Mouse (Mus musculus): Measurements from ENCODE around the gene Ggps1. TPM values are rescaled to one million over a fixed set of nuclear protein-coding genes. Genes with fewer than 3 reads are reported as not detected.

Gene Ggps1
- polyA plus RNA-seq, 1 experiment from 2014 or later = 33.7 TPM

DNA sequence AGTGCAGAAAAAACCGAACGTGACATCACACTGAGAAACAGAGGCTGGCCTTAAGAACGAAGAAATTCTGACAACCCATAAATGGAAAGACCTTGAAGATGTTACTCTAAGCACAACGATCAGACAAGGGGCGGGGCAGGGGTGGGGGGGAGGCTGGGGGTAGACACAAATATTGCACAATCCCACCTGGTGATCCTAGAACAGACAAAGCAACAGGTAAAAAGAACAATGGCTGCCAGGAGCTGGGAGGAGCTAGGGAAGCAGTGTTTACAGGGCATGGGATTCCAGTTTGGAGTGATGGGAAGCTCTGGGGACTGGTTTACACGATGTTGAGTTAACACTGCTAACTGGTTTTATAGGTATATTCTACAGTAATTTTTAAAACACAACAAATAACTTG, 47.7 kb downstream of the Ggps1 start:
- no peaks in the 10 kb centered on the region for H3K27me3 ChIP-seq (replicated peaks; ENCODE audit: insufficient read depth, low read length)
- peaks cover 3% of the 10 kb centered on the region for H3K36me3 ChIP-seq (ENCODE audit: insufficient read depth, low read length)
- WGBS = 90% methylated on average over 6 of the region's 6 CpGs
- H3K4me2 ChIP-seq (replicated peaks; ENCODE audit: low read depth, low read length) = no peak overlapping the region
- no peak overlapping the region for H3K4me3 ChIP-seq (ENCODE audit: low read depth, low read length)
- H3K9me3 ChIP-seq (ENCODE audit: low read length) = no peaks in the 10 kb centered on the region
- no peak overlapping the region for H3K27ac ChIP-seq (ENCODE audit: low read length)
- ATAC-seq = no peak
- no peak for TF ChIP-seq CTCF (IDR thresholded peaks at IDR 0.05)
- no peak for TF ChIP-seq EP300 (IDR thresholded peaks at IDR 0.05)
- DNase-seq (ENCODE audit: low spot score) = no peak
- no peaks in the 10 kb centered on the region for H3K4me1 ChIP-seq (ENCODE audit: insufficient read depth, low read depth, low read length)
- H3K9ac ChIP-seq (replicated peaks; ENCODE audit: low read depth) = no peak overlapping the region

GRCm38 (mm10) chr13:14014540-14014939, 48.7 kb downstream of the Ggps1 start:
- no peak for DNase-seq (ENCODE audit: low spot score)
- Histone ChIP-seq H3K4me3 (ENCODE audit: low read depth, low read length) (no peak overlapping the region), H3K27ac (ENCODE audit: low read length) (no peak overlapping the region), H3K27me3 (replicated peaks; ENCODE audit: insufficient read depth, low read length) (no peaks in the 10 kb centered on the region), H3K9ac (replicated peaks; ENCODE audit: low read depth) (no peak overlapping the region), H3K4me2 (replicated peaks; ENCODE audit: low read depth, low read length) (no peak overlapping the region), H3K36me3 (ENCODE audit: insufficient read depth, low read length) (peaks cover 3% of the 10 kb centered on the region), H3K9me3 (ENCODE audit: low read length) (no peaks in the 10 kb centered on the region), H3K4me1 (ENCODE audit: insufficient read depth, low read depth, low read length) (no peaks in the 10 kb centered on the region)
- no peak for ATAC-seq
- WGBS = 91% methylated on average over 4 of the region's 4 CpGs
- no peak for TF ChIP-seq EP300 (IDR thresholded peaks at IDR 0.05)

DNA sequence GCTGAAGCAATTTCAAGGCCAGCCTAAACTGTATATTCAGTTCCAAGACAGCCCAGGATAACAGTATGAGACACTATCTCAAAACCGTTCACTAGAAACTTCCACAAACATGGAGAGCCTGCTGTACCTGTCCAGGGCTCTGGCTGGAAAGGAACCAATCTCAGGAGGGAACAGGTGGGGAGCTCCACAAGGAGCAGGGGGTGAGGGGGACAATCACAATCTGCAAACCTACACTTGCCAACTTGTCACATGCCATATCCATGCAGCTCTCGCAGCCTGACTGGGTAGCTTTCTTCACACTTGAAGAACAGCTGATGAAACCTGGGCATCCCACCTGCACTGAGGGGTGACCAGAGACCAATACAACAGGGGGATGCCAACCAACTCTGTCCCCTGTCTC, 49.3 kb downstream of the Ggps1 start:
- Histone ChIP-seq H3K9ac (replicated peaks; ENCODE audit: low read depth) (no peak overlapping the region), H3K9me3 (ENCODE audit: low read length) (no peaks in the 10 kb centered on the region), H3K4me1 (ENCODE audit: insufficient read depth, low read depth, low read length) (no peaks in the 10 kb centered on the region), H3K27me3 (replicated peaks; ENCODE audit: insufficient read depth, low read length) (no peaks in the 10 kb centered on the region), H3K4me3 (ENCODE audit: low read depth, low read length) (no peak overlapping the region), H3K4me2 (replicated peaks; ENCODE audit: low read depth, low read length) (no peak overlapping the region), H3K27ac (ENCODE audit: low read length) (no peak overlapping the region), H3K36me3 (ENCODE audit: insufficient read depth, low read length) (peaks cover 5% of the 10 kb centered on the region)
- ATAC-seq (no peak), DNase-seq (ENCODE audit: low spot score) (no peak)
- WGBS = 96% methylated on average over 2 of the region's 2 CpGs
- TF ChIP-seq EP300 (IDR thresholded peaks at IDR 0.05) (no peak), CTCF (IDR thresholded peaks at IDR 0.05) (no peak)

GRCm38 (mm10) chr13:14011454-14011995, 51.8 kb downstream of the Ggps1 start:
- no peaks in the 10 kb centered on the region for H3K9me3 ChIP-seq (ENCODE audit: low read length)
- H3K4me1 ChIP-seq (ENCODE audit: insufficient read depth, low read depth, low read length) = no peaks in the 10 kb centered on the region
- no peak overlapping the region for H3K4me3 ChIP-seq (ENCODE audit: low read depth, low read length)
- H3K9ac ChIP-seq (replicated peaks; ENCODE audit: low read depth) = no peak overlapping the region
- no peak for DNase-seq (ENCODE audit: low spot score)
- no peak overlapping the region for H3K4me2 ChIP-seq (replicated peaks; ENCODE audit: low read depth, low read length)
- H3K36me3 ChIP-seq (ENCODE audit: insufficient read depth, low read length) = peaks cover 9% of the 10 kb centered on the region
- ATAC-seq = no peak
- 89% methylated on average over 4 of the region's 4 CpGs for WGBS
- no peaks in the 10 kb centered on the region for H3K27me3 ChIP-seq (replicated peaks; ENCODE audit: insufficient read depth, low read length)
- no peak for TF ChIP-seq EP300 (IDR thresholded peaks at IDR 0.05)
- no peak for TF ChIP-seq CTCF (IDR thresholded peaks at IDR 0.05)
- H3K27ac ChIP-seq (ENCODE audit: low read length) = no peak overlapping the region

DNA sequence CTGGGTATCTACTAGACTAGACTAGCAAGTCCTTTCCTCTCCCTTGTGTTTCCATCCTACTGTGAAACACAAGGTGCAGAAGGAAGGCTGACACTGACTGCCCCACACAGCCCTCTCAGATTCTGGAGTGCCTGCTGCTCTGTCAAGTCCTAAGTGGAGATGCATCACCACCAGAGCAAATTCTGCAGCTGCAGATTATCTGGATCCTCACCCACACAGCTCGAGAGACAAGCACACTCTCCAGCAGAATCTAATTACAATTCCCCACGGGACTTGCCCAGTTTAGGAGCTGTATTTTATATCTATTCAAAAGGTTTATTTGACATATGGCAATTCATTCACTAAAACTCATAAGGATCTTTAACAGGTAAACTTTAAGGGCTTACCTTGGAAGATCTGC, 57.2 kb downstream of the Ggps1 start:
- no peak for ATAC-seq
- Histone ChIP-seq H3K9me3 (ENCODE audit: low read length) (no peaks in the 10 kb centered on the region), H3K27ac (ENCODE audit: low read length) (no peak overlapping the region), H3K4me1 (ENCODE audit: insufficient read depth, low read depth, low read length) (no peaks in the 10 kb centered on the region), H3K27me3 (replicated peaks; ENCODE audit: insufficient read depth, low read length) (no peaks in the 10 kb centered on the region), H3K4me2 (replicated peaks; ENCODE audit: low read depth, low read length) (no peak overlapping the region), H3K36me3 (ENCODE audit: insufficient read depth, low read length) (peaks cover 11% of the 10 kb centered on the region), H3K9ac (replicated peaks; ENCODE audit: low read depth) (no peak overlapping the region), H3K4me3 (ENCODE audit: low read depth, low read length) (no peak overlapping the region)
- WGBS = 72% methylated on average over 2 of the region's 2 CpGs
- no peak for DNase-seq (ENCODE audit: low spot score)
- TF ChIP-seq CTCF (IDR thresholded peaks at IDR 0.05) (no peak), EP300 (IDR thresholded peaks at IDR 0.05) (no peak)

- H3K4me2 ChIP-seq (replicated peaks; ENCODE audit: low read depth, low read length) = no peak overlapping the region
- no peaks in the 10 kb centered on the region for H3K4me1 ChIP-seq (ENCODE audit: insufficient read depth, low read depth, low read length)
- no peak overlapping the region for H3K4me3 ChIP-seq (ENCODE audit: low read depth, low read length)
- no peaks in the 10 kb centered on the region for H3K27me3 ChIP-seq (replicated peaks; ENCODE audit: insufficient read depth, low read length)
- TF ChIP-seq EP300 (IDR thresholded peaks at IDR 0.05) = no peak
- TF ChIP-seq CTCF (IDR thresholded peaks at IDR 0.05) = no peak
- H3K9ac ChIP-seq (replicated peaks; ENCODE audit: low read depth) = no peak overlapping the region
- DNase-seq (ENCODE audit: low spot score) = no peak
- peaks cover 12% of the 10 kb centered on the region for H3K36me3 ChIP-seq (ENCODE audit: insufficient read depth, low read length)
- no peak overlapping the region for H3K27ac ChIP-seq (ENCODE audit: low read length)
- 89% methylated on average over 5 of the region's 5 CpGs for WGBS
- no peak for ATAC-seq
- no peaks in the 10 kb centered on the region for H3K9me3 ChIP-seq (ENCODE audit: low read length)
Observed at GRCm38 (mm10) chr13:14004999-14005398, 58.3 kb downstream of the Ggps1 start.

DNA sequence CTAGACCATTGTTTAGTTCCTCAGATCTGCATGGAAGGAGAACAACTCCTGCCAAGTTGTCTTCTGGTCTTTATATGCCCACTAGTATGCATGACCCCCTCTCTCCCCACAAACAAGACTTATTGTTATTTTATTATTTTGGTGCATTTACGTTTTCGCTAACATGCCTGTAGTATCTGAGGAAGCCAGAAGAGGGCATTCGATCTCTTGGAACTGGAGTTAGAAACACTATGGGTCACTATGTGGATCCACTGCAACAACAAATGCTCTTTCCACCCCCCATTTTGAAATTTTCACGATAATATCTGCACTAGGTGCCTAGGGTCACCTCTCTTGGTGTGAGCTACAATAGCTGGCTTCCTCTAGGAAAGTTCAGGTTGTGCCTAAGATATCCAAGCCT, 59.2 kb downstream of the Ggps1 start:
- 80% methylated on average over 4 of the region's 4 CpGs for WGBS
- peaks cover 12% of the 10 kb centered on the region for H3K36me3 ChIP-seq (ENCODE audit: insufficient read depth, low read length)

More for the DNA sequence above, 59.2 kb downstream of the Ggps1 start:
- no peaks in the 10 kb centered on the region for H3K27me3 ChIP-seq (replicated peaks; ENCODE audit: insufficient read depth, low read length)
- ATAC-seq (no peak), DNase-seq (ENCODE audit: low spot score) (peak; percentile 43)
- H3K9me3 ChIP-seq (ENCODE audit: low read length) = no peaks in the 10 kb centered on the region
- no peak overlapping the region for H3K9ac ChIP-seq (replicated peaks; ENCODE audit: low read depth)
- H3K27ac ChIP-seq (ENCODE audit: low read length) = no peak overlapping the region
- H3K4me2 ChIP-seq (replicated peaks; ENCODE audit: low read depth, low read length) = no peak overlapping the region
- no peaks in the 10 kb centered on the region for H3K4me1 ChIP-seq (ENCODE audit: insufficient read depth, low read depth, low read length)
- no peak overlapping the region for H3K4me3 ChIP-seq (ENCODE audit: low read depth, low read length)
- peak; percentile 53 for TF ChIP-seq CTCF (IDR thresholded peaks at IDR 0.05)
- TF ChIP-seq EP300 (IDR thresholded peaks at IDR 0.05) = no peak
